Mouse (Mus musculus) lung, postnatal 36 days (tissue): ENCODE measurements around the gene Dnajc28.

ENCODE experiments used
- DNase-seq: peaks from one replicate; pipeline ENCODE4 v3.0.0; 2022; ENCODE audit warnings: mixed read lengths

Dnajc28 gene

DNA sequence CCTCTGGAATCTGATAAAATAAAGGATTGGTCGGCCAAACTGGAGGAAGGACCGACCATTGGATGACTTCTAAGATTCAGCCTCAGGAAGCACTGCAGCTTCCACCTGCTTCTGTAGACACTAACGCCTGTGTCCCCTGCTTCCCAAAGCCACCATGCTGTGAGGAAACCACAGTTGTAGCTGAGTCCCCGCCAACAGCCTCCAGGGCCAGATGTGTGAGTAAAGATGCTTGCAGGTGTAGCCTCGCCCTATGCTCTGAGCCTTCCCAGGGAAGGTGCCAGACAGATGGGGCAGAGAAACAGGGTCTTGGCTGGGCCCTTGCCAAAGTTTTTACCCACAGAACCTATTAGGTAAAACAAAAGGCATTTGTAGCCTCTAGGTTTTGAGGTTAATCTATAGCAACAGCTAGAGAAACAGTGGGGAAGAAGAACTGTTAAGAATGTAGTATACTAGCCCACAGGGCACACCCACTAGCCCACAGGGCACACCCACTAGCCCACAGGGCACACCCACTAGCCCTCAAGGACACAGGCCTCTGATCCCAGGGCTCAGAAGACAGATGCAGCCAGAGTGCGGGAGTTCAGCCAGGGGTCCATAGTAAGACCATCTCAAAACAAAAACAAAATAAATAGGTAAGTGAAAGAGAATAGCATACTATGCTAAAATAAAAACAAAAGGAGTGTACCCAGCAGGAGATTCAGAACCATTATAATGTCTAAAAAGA is 30.9 kb downstream of the Dnajc28 start:
- DNase-seq = no peak

DNA sequence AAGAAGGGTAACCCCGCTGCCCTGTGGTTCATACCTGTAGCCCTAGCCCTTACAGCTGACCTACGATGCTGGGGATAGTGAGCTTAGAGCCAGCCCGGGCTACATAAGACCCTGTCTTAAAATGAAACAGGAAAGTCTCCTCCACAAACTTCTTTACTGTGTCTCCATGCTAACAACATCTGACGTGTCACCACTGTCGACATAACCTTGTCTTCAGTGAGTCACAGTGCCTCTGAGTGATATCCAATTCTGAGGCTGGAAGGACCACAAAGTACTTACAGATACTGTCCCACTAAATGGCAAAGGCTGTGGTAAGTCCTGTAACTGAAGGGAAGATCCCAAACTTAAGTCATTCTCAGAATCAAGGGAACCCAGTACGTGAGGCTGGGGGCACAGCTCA is 32.6 kb downstream of the Dnajc28 start:
- no peak for DNase-seq

DNA sequence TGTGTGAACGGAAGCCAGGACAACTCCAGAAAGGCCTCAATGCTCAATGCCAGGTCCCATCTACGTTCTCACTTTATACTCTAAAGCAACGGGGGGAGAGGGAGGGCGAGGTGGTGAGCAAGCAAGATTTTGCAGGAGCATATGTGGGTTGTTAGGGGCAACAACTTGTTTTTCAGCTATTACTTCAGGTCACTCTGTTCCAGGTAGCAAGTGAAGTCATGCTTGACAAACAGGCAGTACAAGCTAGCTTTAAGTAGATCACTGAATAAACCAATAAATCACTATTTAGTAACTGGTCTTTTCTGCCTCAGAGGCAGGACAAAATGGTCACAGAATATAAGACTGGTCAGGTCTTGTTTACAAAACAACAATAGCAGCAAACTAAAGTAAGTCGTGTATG is 33.2 kb downstream of the Dnajc28 start:
- DNase-seq = no peak

DNA sequence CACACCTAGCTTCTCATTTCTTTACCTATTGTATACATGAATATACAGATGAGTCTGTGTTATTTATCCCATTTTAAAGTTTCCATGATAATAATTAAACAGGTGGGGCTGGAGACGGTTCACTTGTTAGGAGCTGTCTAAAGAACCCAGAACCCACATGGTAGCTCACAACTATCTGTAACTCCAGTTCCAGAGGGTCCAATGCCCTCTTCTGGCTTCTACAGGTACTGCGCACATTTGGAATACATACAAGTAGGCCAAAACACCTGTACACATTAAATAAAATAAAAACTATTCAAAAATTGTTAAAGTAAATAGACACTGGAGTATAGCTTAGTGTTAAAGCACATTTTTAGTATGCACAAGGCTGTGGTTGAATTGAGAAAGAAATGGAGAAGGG is 36.5 kb downstream of the Dnajc28 start:
- DNase-seq = peak; percentile 73

DNA sequence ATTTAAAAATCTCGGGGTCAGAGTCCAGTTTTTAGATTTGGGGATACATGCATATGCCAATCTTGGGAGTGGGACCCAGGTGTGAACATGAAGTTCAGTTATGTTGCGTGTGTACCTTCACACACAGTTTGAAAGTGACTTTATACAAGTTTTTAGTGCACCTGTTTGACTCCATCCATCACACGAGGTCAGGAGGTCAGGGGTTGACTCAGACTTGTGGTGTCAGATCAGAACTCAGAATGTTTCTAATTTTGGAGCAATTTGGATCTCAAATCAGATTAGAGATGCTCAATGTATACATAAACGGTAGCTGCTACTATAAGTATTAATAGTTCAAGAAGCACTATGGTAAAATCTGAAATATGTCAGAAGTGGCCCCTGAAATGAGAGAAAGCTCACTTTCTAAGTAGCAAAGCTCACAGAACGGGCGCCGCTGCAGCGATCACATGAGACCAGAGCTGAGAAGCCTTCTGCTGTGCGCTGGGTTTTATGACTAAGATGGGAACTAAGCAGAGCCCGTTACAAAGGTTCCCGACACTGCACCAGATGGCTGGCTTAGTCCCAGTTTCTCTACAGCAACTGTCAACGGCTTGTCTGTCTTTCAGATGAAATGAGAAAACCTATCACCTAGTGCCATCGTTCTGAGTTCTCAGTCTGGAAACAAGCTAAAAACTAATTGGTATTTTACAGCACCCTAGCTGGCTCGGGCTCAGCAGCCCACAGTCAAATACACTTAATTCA is 39.7 kb downstream of the Dnajc28 start:
- DNase-seq = no peak

DNA sequence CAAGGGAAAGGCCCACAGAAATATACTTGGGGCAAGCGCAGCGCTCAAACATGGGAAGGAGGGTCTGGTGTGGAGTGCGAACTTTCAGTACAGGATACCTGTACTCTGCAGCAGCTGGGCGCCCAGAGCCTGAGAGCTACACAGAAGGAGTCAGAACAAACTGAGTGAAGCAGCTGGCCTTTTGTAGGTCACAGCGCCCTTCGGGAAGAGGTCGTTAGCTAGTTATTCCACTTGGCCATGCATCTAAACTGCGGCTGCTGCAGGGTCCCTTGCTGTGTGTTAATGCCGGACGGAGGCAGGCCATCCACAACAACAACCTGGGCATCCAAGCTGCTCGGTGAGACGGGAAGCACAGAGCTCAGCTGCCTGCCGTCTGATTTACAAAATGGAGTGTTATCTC is 43.7 kb downstream of the Dnajc28 start:
- no peak for DNase-seq

DNA sequence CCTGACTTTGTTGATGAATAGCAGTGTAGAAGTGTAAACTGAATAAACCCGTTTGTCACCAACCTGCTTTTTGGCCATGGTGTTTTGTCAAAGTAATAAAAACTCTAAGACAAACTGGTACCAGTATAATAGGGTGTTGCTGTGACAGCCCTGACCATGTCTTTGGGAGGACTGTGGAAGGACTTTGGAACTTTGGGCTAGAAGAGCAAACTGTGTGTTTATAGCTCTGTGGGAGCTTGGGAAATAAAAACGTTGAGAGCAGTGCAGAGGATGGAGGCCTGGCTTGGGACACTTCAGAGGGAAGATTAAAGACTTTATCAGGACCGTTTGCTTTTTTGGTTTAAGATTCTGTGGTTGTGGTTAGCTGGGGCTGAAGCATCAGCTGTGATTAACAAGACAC is 47.7 kb downstream of the Dnajc28 start:
- no peak for DNase-seq

DNA sequence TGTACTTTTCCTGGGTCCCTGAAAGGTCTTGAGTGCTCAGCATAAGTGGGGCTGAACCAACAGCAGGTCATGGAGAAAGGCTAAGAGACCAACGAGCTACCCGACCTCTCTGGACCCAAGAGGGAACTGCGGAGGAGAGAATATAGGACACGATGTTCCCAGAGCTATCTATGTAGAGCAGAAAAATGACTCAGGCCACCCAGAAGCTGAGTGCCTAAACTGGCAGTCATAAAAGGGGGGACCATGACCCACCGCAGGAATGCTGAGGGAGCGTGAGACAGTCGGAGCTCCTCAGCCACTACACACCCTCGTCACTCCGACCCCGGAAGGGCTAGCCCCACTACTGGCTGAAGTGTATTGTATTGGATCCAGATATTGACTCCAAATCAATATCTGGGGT is 49.9 kb downstream of the Dnajc28 start:
- no peak for DNase-seq

DNA sequence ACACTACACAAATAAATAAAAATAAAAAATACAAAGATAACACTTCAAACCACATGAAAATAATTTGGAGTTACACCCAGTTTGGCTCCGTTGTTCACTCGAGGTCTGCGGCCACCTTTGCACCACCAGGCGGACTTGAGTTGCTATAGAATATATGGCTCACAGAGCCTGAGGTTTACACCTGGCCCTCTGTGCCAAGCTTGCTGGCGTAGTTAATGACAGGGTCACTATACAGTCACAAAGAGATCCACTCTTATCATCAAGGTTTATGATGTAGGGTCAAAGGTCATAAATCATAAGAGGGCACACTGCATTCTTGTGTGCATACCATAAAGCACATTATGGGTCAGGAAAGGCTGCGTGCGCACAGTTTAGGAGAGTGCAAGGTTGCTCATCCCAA is 52.8 kb downstream of the Dnajc28 start:
- no peak for DNase-seq

DNA sequence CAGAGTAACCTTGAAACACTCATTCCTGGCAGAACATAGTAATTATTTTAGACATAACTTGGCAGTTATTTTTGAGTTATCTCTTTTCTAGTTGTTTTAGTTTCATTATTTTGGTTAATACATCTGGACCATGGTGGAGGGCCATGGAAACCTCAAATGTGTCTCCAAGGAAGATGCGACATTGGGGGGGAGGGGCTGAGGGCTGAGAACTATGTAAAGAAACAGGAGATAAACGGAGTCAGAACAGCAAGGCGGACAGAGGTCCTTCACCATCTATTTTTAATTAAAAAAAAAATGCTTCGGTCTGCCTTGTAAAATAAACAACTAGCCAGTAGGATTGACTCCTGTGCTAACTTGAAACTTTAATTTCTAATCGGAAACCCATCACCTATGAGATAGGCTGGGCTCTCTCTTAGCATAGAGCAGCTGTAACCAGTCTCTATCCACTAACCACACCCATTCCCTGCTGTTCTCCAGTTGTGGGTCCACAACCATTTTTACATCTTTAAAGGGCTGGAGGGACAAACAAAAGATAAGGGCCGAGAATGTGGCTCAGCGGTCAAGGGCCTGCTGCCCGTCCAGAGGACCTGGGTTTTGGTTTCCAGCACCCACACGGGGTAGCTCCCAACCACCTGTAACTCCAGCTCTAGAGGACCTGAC is 53.4 kb downstream of the Dnajc28 start:
- no peak for DNase-seq

DNA sequence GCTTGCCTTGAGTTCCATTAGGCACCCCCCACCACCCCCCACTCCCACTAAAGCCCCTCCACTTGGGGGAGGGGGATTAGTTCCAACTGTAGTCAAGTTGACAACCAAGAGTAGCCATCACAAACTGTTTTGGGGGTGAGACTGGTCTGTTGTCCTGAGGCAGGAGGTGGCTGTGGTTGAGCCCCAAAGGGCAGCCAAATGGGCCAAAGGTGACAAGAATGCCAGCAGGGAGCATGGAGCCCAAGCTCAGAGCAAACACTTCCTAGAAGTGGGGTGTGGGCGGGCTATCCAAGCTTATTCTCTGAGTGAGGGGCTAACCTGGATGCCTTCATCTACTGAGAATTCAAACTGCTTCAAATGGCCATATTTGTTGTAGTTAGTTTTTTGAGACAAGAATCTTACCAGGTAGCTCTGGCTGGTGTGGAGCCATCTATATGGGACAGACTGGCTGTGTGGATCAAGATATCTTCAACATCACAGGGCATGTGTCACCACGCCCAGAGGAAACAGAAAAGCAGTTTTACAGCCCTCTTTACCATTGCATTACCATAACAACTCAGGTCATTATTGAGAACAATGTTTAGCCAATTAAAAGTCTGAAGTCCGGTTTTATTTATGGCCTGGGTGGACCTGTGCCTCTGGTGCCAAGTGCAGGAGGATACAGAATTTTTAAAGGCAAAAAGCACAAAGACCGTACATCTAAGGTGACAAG is 54.1 kb downstream of the Dnajc28 start:
- no peak for DNase-seq
